Mouse (Mus musculus): ENCODE measurements around the gene Vmn1r62. TPM values are rescaled to one million over a fixed set of nuclear protein-coding genes. Genes with fewer than 3 reads are reported as not detected.
"Not testable (repeated sequence)": the region's sequence is repeated elsewhere in the genome, so short reads cannot be mapped to it uniquely, and the experiment has no call there.

Gene Vmn1r62
- polyA plus RNA-seq (2012; rRNA removed): not detected in 2 replicates

- not testable (repeated sequence) for DNase-seq
- WGBS: no CpG with 5 or more reads among the region's 1 CpGs
These were observed at the start of gene Vmn1r62 for GRCm38 (mm10) chr7:5673331-5673730. Vmn1r62 (plus strand) TSS chr7:5673631.

More at GRCm38 (mm10) chr7:5673331-5673730, at the start of gene Vmn1r62:
- not testable (repeated sequence) for H3K4me3 ChIP-seq (replicated peaks; ENCODE audit: insufficient read depth, low read depth, low read length); H3K27ac ChIP-seq (ENCODE audit: insufficient read depth, low read length); H3K27me3 ChIP-seq (ENCODE audit: control insufficient read depth, insufficient read depth, low read length); H3K4me1 ChIP-seq (ENCODE audit: control insufficient read depth, insufficient read depth, low read length)

Other genes with a start within 250 kb of the Vmn1r62 start
- gene Vmn1r59, start 216.9 kb upstream of the Vmn1r62 start, polyA plus RNA-seq (2012; rRNA removed): not detected in 2 replicates
- not detected in 2 replicates for gene Vmn2r28, start 179.7 kb upstream of the Vmn1r62 start, polyA plus RNA-seq (2012; rRNA removed)
- gene Vmn1r60, start 126.3 kb upstream of the Vmn1r62 start, polyA plus RNA-seq (2012; rRNA removed): not detected in 2 replicates
- not detected in 2 replicates for gene Vmn1r61, start 60.3 kb upstream of the Vmn1r62 start, polyA plus RNA-seq (2012; rRNA removed)
- gene Vmn1r63, start 131.8 kb downstream of the Vmn1r62 start, polyA plus RNA-seq (2012; rRNA removed): not detected in 2 replicates
- not detected in 2 replicates for gene Vmn1r64, start 210.9 kb downstream of the Vmn1r62 start, polyA plus RNA-seq (2012; rRNA removed)